Mouse (Mus musculus) layer of hippocampus, adult 6 months (tissue): Measurements from ENCODE around the gene Tcam1. TPM values are rescaled to one million over a fixed set of nuclear protein-coding genes. Genes with fewer than 3 reads are reported as not detected.

Experiments
- long read RNA-seq, 2 experiments: library from polyadenylated mRNA; unstranded; transcript quantifications; one replicate each; pipeline ENCODE4 v2.0.0; 2019 to 2020
- polyA plus RNA-seq: library from polyadenylated mRNA; unstranded; fragments of <200 nt; fragmentation: Nextera tagmentation; gene quantifications from 2 replicates; pipeline ENCODE4 v1.2.3, GENCODE M21; 2021

Tcam1 gene
- polyA plus RNA-seq: 0.05 and 0.06 TPM in 2 replicates
- long read RNA-seq, experiment 1: 0 reads
- long read RNA-seq, experiment 2, partial matches to known transcripts: 1 of 1 reads
- long read RNA-seq, experiment 2, other reads (novel, unspliced or antisense): 0 of 1 reads

DNA sequence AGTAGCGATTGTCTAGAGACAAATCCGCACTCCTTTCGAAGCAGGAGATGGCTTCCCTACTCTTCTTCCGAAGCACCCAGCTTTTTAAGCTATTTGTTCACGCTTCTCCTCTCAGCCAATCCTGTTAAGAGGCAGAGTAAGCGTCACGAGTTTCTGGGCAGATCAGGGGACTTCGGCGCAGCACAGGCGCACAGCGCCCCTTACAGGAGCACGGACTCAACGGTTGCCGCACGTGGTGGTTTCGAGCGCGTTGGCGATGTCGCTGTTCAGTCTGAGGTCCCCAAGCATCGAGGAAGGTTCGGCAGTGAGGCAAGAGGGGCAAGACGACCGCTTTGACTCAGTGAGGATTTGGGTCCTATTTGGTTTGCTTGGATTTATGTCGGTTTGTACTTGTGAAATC, at the start of gene Tcam1:
TSS of gene Tcam1 (plus strand) at position 219 of the 400 bp plus-strand sequence.

DNA sequence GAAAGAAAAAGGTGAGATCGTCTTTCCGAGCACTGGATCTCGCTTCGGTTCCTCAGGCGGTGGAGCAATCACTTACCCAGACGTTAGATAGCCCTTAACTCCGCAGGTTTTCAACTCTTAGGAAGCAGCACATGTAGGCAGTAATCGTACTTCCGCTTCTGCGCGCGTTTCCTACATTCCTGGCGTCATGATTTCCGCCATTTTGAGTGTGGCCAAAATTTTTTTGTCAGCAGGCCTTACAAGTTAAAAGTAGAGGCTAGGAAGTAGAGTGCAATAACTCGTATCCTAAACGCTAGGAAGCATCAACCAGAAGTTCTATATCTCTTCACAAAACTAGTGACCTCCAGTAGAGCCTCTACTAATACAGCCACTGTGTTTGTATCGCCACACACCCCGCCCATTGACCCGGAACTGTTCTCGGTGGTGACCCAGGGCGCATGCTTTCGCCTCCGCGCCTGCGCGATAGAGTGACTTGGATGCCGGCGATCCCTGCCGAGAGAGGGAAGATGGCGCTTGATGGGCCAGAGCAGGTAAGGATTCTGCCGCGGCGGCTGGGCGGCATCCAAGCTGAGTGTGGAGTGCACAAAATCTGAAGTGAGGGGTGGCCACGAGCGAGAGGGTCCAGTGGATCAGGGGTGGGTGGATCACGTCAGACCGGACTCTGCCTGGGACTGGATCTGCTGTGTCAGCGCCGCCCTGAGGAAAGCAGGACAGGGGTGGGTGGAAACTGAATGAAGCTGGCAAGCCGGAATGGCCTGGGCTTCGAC, 20.6 kb upstream of the Tcam1 start, which contains the start of the genes Ftsj3 and Psmc5:
TSS of gene Ftsj3 (minus strand) at position 395 of the 767 bp plus-strand sequence.
TSS of gene Psmc5 (plus strand) at position 470 of the 767 bp plus-strand sequence.

DNA sequence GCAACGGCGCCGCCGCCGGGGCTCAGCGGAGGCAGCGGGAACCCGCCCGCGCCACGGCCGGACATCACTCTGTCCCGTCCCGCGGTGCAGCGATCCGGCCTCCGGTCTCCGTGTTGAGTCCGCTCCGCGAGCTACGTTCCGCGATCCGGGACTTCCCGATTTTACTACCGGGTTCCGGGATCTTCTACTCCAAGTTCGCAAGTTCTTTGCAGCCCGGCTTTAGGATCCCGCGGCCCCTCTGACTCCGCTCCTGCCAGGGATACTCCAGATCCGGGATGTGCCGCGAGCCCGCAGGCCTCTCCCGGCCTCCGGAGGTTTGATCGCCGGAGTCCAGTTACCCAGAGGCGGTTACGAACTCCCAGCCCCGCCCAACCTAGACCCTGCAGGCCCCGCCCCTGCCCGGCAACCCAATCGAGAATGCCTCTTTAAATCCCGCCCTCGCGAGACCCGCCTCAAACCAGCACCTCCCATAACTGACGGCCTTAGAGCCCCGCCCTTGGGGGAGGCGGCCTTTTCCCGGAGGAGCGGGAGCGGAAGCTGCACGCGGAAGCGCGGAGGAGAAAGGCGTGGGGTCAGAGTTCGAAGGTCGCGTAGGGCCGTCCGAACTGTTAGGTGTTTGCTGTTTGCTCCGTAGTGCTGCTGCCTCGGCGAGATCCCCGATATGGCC, 3.7 kb upstream of the Tcam1 start, which contains the start of gene Smarcd2:
TSS of gene Smarcd2 (minus strand) at position 329 of the 667 bp plus-strand sequence.

DNA sequence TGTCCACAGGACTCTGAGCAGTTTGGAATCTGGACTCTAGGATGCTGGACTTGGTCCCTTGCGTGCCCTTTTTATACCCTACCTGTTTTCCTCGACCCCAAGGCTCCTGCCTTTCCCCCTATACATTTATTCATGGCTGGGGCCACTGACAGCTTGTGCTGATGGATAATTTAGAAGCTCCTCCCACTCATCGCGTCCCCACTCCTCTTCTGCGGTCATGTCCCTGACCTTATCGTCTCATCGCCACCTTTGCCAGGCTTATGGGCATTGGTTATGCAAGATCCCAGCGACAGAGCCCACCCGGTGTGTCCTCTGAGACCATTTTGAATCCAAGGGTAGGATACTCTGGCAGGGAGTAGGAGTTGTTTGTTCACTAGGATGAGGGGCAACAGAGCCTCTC, 25.3 kb downstream of the Tcam1 start, which contains the start of gene Gh:
TSS of gene Gh (minus strand) at position 101 of the 400 bp plus-strand sequence.

DNA sequence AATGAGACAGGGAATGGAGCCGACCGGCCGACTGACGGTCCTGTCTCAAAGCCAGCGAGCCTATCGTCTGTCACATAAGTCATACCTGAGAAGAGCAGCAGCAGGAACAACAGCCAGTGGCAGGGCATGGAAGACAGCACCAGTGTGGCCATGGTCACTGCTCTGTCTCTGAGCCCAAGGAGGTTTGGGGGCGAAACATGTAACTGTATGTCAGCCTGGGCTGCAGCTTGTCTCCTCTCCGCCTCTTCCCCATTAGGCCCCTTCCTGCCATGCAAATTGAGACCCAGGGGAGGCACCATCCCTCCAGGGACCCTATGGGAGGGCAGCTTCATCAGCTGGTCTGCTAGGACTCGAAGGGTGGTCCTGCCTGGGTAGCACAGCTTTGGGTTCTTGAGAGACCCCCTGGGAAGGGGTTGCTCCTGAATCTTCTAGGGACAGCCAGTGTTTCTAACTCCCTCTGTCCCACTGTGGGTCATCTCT, 37.9 kb downstream of the Tcam1 start, which contains the start of gene Cd79b:
TSS of gene Cd79b (minus strand) at position 430 of the 480 bp plus-strand sequence.

Other genes with a start within 250 kb of the Tcam1 start
- gene Dcaf7, start 239.8 kb upstream of the Tcam1 start, polyA plus RNA-seq: 75.4 and 94.8 TPM in 2 replicates
- gene Taco1, start 210.6 kb upstream of the Tcam1 start, polyA plus RNA-seq: 4.8 TPM in 2 replicates
- gene Map3k3, start 192.1 kb upstream of the Tcam1 start, polyA plus RNA-seq: 1.2 and 1.4 TPM in 2 replicates
- 0.95 and 1.5 TPM in 2 replicates for gene Gm10840, start 115.8 kb upstream of the Tcam1 start, polyA plus RNA-seq
- 184 and 226 TPM in 2 replicates for gene Limd2, start 115.8 kb upstream of the Tcam1 start, polyA plus RNA-seq
- 10.6 and 12.9 TPM in 2 replicates for gene Strada, start 74.5 kb upstream of the Tcam1 start, polyA plus RNA-seq
- gene Ccdc47, start 60.3 kb upstream of the Tcam1 start, polyA plus RNA-seq: 50.5 and 54.2 TPM in 2 replicates
- gene Ddx42, start 59.7 kb upstream of the Tcam1 start, polyA plus RNA-seq: 20.1 TPM in 2 replicates
- gene Ftsj3, start 20.6 kb upstream of the Tcam1 start, polyA plus RNA-seq: 8.2 and 9.8 TPM in 2 replicates
- 471 and 488 TPM in 2 replicates for gene Psmc5, start 20.5 kb upstream of the Tcam1 start, polyA plus RNA-seq
- gene Smarcd2, start 3.7 kb upstream of the Tcam1 start, polyA plus RNA-seq: 2.2 and 2.6 TPM in 2 replicates
- not detected in 2 replicates for gene Gh, start 25.2 kb downstream of the Tcam1 start, polyA plus RNA-seq
- gene Cd79b, start 38.1 kb downstream of the Tcam1 start, polyA plus RNA-seq: 0.80 and 1.1 TPM in 2 replicates
- 0.01 TPM in 1 of 2 replicates, not detected in the other for gene Scn4a, start 76.6 kb downstream of the Tcam1 start, polyA plus RNA-seq
- gene Prr29, start 88.8 kb downstream of the Tcam1 start, polyA plus RNA-seq: 0.38 and 0.44 TPM in 2 replicates
- gene Icam2, start 111.4 kb downstream of the Tcam1 start, polyA plus RNA-seq: 3.8 and 5.8 TPM in 2 replicates
- 0.79 and 1.3 TPM in 2 replicates for gene Ern1, start 211.2 kb downstream of the Tcam1 start, polyA plus RNA-seq